Mouse (Mus musculus): Measurements from ENCODE around the gene Dnah7a.
"Not testable (repeated sequence)": the region's sequence is repeated elsewhere in the genome, so short reads cannot be mapped to it uniquely, and the experiment has no call there.

DNA sequence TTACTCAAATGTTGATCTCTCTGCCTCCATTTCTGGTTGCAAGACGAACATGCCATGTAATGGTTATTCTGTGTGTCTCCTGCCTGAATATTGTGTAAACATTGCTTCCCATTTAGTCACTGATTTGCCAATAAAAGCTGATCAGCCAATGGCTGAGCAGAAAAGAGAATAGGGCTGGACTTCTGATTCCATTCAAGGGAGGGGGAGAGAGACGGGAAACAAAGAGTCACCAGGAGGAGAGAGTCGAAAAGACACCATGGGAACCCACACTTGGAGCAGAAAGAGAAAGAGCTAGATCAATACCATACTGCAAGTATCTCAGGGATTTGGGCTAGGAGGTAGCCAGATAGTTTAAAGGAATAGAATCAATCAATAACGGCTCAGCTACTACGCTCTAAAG, 3.0 kb upstream of the Dnah7a start:
- TF ChIP-seq ZNF384 (IDR thresholded peaks at IDR 0.05; ENCODE audit: low read depth, low read length); ZC3H11A (IDR thresholded peaks at IDR 0.05; ENCODE audit: borderline replicate concordance, low read depth, low read length); CHD2 (IDR thresholded peaks at IDR 0.05; ENCODE audit: low read depth, low read length): not testable (repeated sequence)
